Mouse (Mus musculus): ENCODE measurements around the gene Myrfl. TPM values are rescaled to one million over a fixed set of nuclear protein-coding genes. Genes with fewer than 3 reads are reported as not detected.

The Myrfl gene
- polyA plus RNA-seq, 1 experiment from 2014 or later: 0.10 TPM

DNA sequence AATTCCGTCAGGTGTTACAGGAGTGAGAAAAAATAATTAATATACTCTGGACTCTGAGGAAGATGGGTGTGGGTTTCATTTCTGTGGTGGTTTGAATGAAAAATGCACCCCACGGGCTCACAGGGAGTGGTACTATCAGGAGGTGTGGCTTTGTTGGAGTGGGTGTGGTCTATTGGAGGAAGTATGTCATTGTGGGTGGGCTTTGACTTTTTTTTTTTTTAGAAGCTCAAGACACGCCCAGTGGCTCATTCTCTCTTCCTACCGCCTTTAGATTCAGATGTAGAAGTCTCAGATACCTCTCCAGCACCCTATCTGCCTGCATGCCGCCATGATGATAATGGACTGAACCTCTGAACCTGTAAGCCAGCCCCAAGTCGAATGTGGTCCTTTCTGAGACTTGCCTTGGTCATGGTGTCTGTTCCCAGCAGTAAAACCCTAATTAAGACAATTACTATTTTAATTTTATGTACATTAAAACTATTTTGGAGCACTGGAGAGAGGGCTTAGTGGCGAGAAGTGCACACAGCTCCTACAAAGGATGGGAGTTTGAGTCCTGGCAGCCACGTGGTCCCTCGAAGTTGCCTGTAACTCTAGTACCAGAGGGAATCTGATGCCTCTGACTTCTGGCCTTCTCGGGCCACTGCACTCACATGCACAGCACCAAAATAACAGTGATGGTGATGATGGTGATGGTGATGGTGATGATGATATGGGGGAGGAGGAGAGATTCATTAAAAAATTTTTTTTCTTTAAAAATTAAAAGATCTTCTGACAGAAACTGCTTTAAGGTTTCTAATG, 88.0 kb downstream of the Myrfl start:
- H3K27ac ChIP-seq (replicated peaks): no peak overlapping the region
- H3K4me2 ChIP-seq: no peak overlapping the region
- H3K4me3 ChIP-seq: no peak overlapping the region
- no peak for ATAC-seq (ENCODE audit: low FRiP score, low read depth)
- no peaks in the 10 kb centered on the region for H3K27me3 ChIP-seq
- H3K9ac ChIP-seq: no peak overlapping the region
- 90% methylated on average over 10 of the region's 10 CpGs for WGBS
- H3K36me3 ChIP-seq: no peaks in the 10 kb centered on the region
- no peaks in the 10 kb centered on the region for H3K9me3 ChIP-seq
- no peaks in the 10 kb centered on the region for H3K4me1 ChIP-seq (replicated peaks)

DNA sequence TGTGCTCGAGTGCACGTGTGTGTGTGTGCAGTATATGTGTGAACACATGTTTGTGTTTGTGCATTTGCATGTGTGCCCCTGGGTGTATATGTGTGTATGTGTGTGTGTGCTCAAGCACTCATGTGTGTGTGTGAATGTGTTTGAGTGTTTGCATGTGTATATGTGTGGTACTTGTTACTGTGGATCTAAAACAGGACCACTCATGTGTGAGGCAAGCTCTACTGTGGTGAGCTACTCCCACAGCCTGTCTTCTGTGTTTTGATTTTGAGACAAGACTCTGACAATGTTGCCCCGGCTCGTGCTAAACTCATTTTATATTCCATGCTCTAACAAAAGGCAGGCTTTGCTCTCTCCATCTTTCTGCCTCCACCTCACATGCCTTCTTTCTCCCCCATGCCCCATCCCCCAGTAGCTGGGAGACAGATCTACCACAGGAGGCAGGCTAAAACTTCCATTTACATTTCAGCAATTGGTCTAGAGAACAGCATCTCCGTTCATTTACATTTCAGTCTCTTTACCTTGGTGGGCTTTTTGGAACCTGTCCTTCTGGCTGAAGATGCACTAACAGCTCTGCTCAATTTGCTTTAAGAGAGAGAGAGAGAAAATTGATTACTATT, 94.4 kb downstream of the Myrfl start:
- ATAC-seq (ENCODE audit: low FRiP score, low read depth): no peak
- Histone ChIP-seq H3K4me1 (replicated peaks) (peaks cover 5% of the 10 kb centered on the region; the same call in 1 of the 2 replicates), H3K4me2 (no peak overlapping the region), H3K27me3 (no peaks in the 10 kb centered on the region), H3K9me3 (no peaks in the 10 kb centered on the region), H3K36me3 (no peaks in the 10 kb centered on the region), H3K27ac (replicated peaks) (no peak overlapping the region), H3K4me3 (no peak overlapping the region), H3K9ac (no peak overlapping the region)
- 37% methylated on average over 5 of the region's 5 CpGs for WGBS

DNA sequence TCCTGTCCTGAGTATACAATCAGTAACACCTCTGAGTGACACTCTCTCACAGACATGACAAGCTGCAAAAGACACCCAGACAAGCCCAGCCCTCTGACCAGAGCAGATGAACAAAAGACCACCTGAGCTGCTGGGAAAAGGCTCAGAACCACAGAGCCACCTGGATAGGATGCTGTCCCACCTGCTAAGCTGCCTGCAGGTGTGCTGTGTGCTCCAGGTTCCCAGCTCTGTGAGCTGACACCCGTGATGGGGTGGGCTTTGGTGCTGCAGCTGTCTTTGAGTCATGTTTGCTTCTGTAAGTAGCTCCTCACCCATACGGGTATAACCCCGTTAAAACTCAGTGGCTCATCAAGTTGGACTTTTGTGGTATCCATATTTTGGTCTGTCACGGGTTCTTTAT, 95.4 kb downstream of the Myrfl start:
- no peak overlapping the region for H3K4me2 ChIP-seq
- H3K9me3 ChIP-seq: no peaks in the 10 kb centered on the region

DNA sequence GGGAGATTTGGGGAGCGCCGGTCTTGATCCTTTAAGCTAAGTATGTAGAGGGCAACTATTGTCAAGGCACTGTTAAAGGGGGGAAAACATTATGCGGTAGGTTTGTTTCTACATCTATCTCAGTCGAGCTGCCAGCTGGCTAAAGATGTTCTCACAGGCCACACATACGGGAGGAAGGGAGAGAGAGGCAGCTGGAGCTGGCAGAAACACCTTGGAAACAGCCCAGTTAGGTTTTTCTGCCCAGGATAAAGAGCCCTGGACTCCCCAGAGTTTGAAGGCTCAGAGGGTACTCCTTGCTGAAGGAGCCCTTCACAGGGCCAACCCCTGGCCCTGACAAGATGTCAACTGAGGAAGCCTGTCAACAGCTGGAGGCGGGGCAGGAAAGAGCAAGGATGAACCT, 100.7 kb downstream of the Myrfl start:
- no peaks in the 10 kb centered on the region for H3K4me1 ChIP-seq (replicated peaks)
- no peaks in the 10 kb centered on the region for H3K27me3 ChIP-seq
- H3K27ac ChIP-seq (replicated peaks): no peak overlapping the region
- ATAC-seq (ENCODE audit: low FRiP score, low read depth): no peak
- no peak overlapping the region for H3K9ac ChIP-seq
- WGBS: 44% methylated on average over 6 of the region's 6 CpGs
- no peaks in the 10 kb centered on the region for H3K36me3 ChIP-seq
- no peak overlapping the region for H3K4me2 ChIP-seq
- H3K9me3 ChIP-seq: no peaks in the 10 kb centered on the region
- no peak overlapping the region for H3K4me3 ChIP-seq

More for the DNA sequence above, 95.4 kb downstream of the Myrfl start:
- WGBS: 58% methylated on average over 4 of the region's 4 CpGs
- Histone ChIP-seq H3K27me3 (no peaks in the 10 kb centered on the region), H3K4me3 (no peak overlapping the region), H3K4me1 (replicated peaks) (peaks cover 5% of the 10 kb centered on the region; the same call in 1 of the 2 replicates), H3K27ac (replicated peaks) (no peak overlapping the region), H3K36me3 (no peaks in the 10 kb centered on the region), H3K9ac (no peak overlapping the region)
- ATAC-seq (ENCODE audit: low FRiP score, low read depth): no peak

DNA sequence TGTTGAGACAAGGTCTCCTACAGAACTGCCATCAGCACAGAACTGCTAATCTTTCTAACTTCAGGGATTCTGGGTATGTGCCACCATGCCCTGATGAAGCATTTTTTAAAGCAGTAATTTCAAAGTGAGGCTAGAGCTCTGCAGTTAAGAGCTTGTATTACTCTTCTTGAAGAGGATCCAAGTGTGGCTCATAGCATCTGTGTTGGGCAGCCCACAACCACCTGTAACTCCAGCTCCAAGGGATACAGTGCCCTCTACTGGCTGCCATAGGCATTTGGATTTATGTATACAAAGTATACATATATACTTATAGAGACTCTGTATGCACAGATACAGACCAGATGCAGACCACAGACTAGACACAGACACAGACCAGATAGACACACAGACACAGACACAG, 107.6 kb downstream of the Myrfl start:
- ATAC-seq (ENCODE audit: low FRiP score, low read depth): no peak
- Histone ChIP-seq H3K4me3 (no peak overlapping the region), H3K9ac (no peak overlapping the region), H3K4me2 (no peak overlapping the region), H3K27ac (replicated peaks) (no peak overlapping the region), H3K9me3 (no peaks in the 10 kb centered on the region), H3K27me3 (no peaks in the 10 kb centered on the region), H3K36me3 (no peaks in the 10 kb centered on the region), H3K4me1 (replicated peaks) (no peaks in the 10 kb centered on the region)

DNA sequence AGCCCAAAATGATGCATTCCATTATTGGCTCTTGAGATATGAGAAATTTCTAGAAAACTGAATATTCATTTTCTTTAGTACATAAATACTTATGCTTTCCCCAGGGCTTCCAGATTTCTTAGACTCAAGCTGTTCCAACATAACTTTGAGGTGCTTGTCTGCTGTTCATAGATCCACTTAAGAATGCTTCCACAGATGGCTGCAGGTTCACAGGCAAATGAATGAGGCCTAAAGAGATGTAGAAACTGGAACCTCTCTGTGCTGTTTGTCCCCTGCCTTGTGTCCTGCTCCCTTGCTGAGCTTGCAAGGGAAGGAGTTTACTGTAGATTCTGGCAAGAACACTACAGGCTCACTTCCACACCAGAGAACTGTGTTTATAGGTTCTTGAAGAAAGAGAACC, 108.3 kb downstream of the Myrfl start:
- Histone ChIP-seq H3K4me1 (replicated peaks) (no peaks in the 10 kb centered on the region), H3K27me3 (no peaks in the 10 kb centered on the region), H3K9me3 (no peaks in the 10 kb centered on the region), H3K36me3 (no peaks in the 10 kb centered on the region), H3K9ac (no peak overlapping the region), H3K4me2 (no peak overlapping the region), H3K27ac (replicated peaks) (no peak overlapping the region), H3K4me3 (no peak overlapping the region)
- ATAC-seq (ENCODE audit: low FRiP score, low read depth): no peak

DNA sequence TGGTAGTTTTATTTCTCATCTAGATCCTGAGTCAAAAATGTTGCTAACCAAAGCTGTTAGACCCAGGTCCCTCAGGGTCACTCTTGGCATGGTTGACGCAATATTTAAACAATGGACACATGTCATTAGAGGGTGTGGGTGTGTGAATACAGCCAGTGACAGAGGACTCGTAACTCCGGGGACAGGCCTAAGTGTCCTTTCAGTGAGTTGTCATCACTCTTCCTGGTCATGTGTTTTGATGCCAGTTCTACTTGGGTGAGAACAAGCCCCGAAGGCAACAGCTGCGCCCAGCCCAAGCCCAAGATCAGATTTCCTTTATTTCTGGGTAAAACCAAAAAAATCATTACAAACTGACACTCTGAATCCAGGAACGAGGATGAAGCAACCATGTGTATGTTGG, 112.6 kb downstream of the Myrfl start:
- no peak for ATAC-seq (ENCODE audit: low FRiP score, low read depth)
- WGBS: 71% methylated on average over 6 of the region's 6 CpGs
- H3K4me3 ChIP-seq: no peak overlapping the region

DNA sequence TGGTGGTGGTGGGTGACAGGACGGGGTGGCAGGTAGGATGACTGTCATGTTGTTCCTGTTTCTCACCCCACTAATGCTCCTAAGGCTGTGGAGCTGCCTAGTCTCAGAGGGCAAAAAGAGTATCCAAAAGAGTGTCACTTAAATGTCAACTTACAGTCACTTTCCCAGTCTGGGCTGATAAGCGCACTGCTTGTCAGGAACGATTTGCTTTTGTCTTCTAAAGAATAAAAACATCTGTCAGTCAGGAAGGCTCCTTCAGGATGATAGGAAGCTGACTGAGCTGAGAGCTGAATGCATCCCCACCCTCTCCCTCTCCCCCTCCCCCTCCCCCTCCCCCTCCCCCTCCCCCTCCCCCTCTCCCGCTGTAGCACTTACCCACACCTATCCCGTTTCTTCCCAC, 113.7 kb downstream of the Myrfl start:
- Histone ChIP-seq H3K27me3 (no peaks in the 10 kb centered on the region), H3K4me1 (replicated peaks) (no peaks in the 10 kb centered on the region), H3K4me2 (no peak overlapping the region), H3K4me3 (no peak overlapping the region), H3K27ac (replicated peaks) (no peak overlapping the region), H3K36me3 (no peaks in the 10 kb centered on the region), H3K9me3 (no peaks in the 10 kb centered on the region), H3K9ac (no peak overlapping the region)
- whole genome bisulfite sequencing: 54% methylated on average over 4 of the region's 5 CpGs
- no peak for ATAC-seq (ENCODE audit: low FRiP score, low read depth)

More for the DNA sequence above, 112.6 kb downstream of the Myrfl start:
- no peak overlapping the region for H3K4me2 ChIP-seq
- no peaks in the 10 kb centered on the region for H3K9me3 ChIP-seq
- H3K27me3 ChIP-seq: no peaks in the 10 kb centered on the region
- no peak overlapping the region for H3K27ac ChIP-seq (replicated peaks)
- no peaks in the 10 kb centered on the region for H3K4me1 ChIP-seq (replicated peaks)
- no peaks in the 10 kb centered on the region for H3K36me3 ChIP-seq
- H3K9ac ChIP-seq: no peak overlapping the region

DNA sequence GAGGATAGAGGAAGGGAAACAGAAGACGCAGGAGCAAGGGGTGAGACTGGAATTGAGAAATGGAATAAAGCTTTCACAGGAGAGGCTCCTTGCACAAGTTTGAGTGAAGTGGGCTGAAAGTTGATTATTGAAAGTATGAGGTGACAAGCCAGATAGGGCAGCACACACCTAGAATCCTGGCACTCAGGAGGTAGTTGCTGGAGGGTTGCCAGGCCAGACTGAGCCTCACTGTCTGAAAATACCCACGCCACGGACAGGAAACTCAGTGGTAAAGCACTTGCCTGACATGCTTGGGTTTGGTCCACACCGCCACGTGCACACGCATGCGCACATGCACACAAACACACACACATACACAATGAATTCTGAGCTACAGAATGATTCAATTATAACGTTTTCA, 118.8 kb downstream of the Myrfl start:
- no peak overlapping the region for H3K9ac ChIP-seq
- H3K9me3 ChIP-seq: no peaks in the 10 kb centered on the region
- H3K4me3 ChIP-seq: no peak overlapping the region
- H3K27me3 ChIP-seq: no peaks in the 10 kb centered on the region
- no peak overlapping the region for H3K27ac ChIP-seq (replicated peaks)
- WGBS: 93% methylated on average over 8 of the region's 8 CpGs
- no peak for ATAC-seq (ENCODE audit: low FRiP score, low read depth)
- no peaks in the 10 kb centered on the region for H3K36me3 ChIP-seq
- H3K4me2 ChIP-seq: no peak overlapping the region
- peaks cover 15% of the 10 kb centered on the region for H3K4me1 ChIP-seq (replicated peaks)

DNA sequence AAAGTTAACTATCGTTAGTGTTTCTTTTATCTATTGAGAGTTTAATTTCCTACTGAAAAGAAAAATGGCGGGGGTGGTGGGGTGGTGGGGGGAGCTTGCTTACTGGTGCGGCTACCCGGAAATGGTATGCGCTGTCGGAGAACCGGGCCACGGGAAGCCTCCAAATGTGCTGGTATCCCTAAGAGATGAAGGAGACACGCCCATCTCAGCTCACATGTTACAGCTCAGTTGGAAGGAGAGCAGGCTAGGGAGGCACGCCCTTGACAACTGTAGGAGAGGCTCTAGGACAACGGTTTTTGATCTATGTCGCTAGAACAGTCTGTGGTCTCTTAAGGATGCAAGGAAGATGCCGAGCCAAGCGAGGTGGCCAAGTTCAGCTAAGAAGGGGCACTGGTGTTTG, 119.9 kb downstream of the Myrfl start:
- H3K9ac ChIP-seq: no peak overlapping the region
- H3K4me1 ChIP-seq (replicated peaks): peaks cover 15% of the 10 kb centered on the region
- H3K4me2 ChIP-seq: no peak overlapping the region
- ATAC-seq (ENCODE audit: low FRiP score, low read depth): no peak
- H3K27ac ChIP-seq (replicated peaks): no peak overlapping the region
- 86% methylated on average over 14 of the region's 14 CpGs for WGBS
- no peaks in the 10 kb centered on the region for H3K27me3 ChIP-seq
- no peaks in the 10 kb centered on the region for H3K36me3 ChIP-seq
- H3K9me3 ChIP-seq: no peaks in the 10 kb centered on the region
- no peak overlapping the region for H3K4me3 ChIP-seq

DNA sequence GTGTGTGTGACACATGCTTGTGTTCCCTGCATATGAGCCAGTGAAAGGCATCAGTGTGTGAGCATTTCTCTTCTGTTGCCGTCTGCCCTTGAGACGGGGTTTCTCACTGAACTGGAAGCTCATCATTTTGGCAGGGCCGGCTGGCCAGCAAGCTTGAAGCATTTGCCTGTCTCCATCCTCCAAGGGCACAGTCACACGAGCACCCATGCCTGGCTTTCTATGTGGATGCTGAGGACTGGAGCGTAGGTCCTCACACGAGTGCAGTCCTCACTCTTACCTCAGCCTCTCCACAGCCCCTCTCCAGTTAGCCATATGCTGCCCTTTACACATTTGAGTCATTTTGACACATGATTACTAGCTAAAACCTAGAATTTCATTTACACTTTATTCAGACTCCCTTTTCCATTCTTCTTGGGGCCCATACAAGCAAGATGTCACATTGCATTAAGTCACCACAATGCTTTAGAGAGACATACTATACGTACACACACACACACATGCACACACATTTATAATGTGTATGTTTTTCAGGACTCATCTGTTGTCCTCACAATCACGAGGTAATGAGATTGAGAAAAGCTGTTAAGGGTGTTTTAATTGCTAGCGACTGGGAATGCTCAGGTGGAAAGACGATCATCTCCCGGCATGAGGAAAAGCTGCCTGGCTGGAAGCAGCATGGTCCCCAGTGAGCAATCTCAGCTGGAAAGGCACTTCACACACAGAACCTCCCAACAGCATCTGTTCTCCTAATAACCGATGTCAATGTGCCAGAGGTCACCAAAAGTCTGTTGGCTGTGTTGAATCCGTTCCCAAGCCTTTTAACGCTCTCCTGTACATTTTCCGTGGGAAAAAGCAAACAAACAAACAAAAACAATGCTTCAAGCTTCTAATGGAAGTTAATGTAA, 122.6 kb downstream of the Myrfl start:
- H3K4me2 ChIP-seq: no peak overlapping the region; the same call in 1 of the 2 replicates
- no peak overlapping the region for H3K9ac ChIP-seq

More for the DNA sequence above, 122.6 kb downstream of the Myrfl start:
- WGBS: 27% methylated on average over 15 of the region's 15 CpGs
- Histone ChIP-seq H3K27me3 (no peaks in the 10 kb centered on the region), H3K9me3 (no peaks in the 10 kb centered on the region), H3K4me3 (no peak overlapping the region), H3K36me3 (no peaks in the 10 kb centered on the region), H3K4me1 (replicated peaks) (peaks cover 17% of the 10 kb centered on the region), H3K27ac (replicated peaks) (peak overlapping the region; percentile 43; the same call in 1 of the 2 replicates)
- 0 out of 2 replicates have a peak, but pooled peaks have one; percentile 68 for ATAC-seq (ENCODE audit: low FRiP score, low read depth)
